Mouse (Mus musculus) heart, postnatal 14 days (tissue): Measurements from ENCODE around the gene Hes1. TPM values are rescaled to one million over a fixed set of nuclear protein-coding genes. Genes with fewer than 3 reads are reported as not detected.
A peak's percentile ranks its signal among the peaks of the same experiment; 100 is the strongest.
"Not testable (repeated sequence)": the region's sequence is repeated elsewhere in the genome, so short reads cannot be mapped to it uniquely, and the experiment has no call there.

ENCODE experiments used
- DNase-seq, 2 experiments: peaks; one replicate each; pipeline ENCODE4 v3.0.0; 2021 to 2022
- intact Hi-C: fragments of 180-260 bp; cut with DNase I; formaldehyde crosslinking; loops from one replicate; pipeline ENCODE4 v1.15.1; 2025
- total RNA-seq, 2 experiments: library from RNA; stranded (reverse); gene quantifications; 2 replicates each; pipeline ENCODE4 v1.2.3; 2021

Gene Hes1
- total RNA-seq, 2 experiments from 2014 or later: 28.9 to 30.9 TPM

DNA sequence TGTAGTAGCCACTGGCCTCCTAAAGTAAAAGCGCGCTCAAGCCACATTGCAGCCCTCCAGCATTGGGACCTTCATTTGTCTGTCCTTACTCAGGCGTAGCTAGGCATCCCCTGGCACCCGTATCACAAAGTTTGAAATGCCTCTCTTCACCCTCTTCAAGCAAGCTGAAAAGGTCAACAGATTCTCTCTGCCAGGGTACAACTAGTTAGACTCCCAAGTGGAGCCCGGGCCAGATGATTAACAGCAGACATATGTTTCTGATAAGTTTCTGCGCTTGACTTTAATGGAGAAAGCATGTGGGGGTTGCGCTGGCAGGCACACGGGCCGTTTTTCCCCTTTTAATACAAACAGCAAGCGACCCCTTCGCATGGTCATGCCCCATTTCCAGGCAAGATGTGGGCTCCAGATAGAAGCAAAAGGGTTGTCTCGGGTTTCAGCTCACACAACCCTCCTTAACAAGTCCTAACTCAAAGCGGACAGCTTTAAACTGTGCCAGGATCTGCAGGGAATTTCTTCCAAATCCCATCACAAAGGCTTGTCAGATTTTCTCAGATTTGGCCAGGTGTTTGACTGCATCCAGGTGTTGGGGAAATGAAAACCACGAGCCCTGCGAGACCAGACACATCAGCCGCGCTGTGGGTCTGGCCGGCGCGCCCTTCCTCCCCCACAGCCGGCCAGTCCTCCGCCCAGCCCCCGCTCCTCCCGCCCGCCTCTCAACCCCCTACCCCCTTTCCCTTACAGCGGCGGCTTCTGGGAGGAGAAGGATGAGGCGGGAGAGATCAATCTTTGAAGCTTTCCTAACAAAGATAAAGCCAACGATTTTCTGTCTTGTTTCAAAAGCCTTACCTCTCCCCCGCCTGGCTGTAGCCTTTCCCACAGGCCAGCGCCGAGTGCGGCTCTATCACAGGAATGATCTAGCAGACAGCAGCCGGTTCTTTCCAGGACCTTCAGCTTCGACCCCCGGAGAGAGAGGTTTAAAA, 4.1 kb downstream of the Hes1 start:
- DNase-seq: peak; percentile 32 to 42
- intact Hi-C loops: loop anchor here (5.0 kb wide), 1 partner anchor 426 kb away; no protein-coding TSS in a partner anchor

DNA sequence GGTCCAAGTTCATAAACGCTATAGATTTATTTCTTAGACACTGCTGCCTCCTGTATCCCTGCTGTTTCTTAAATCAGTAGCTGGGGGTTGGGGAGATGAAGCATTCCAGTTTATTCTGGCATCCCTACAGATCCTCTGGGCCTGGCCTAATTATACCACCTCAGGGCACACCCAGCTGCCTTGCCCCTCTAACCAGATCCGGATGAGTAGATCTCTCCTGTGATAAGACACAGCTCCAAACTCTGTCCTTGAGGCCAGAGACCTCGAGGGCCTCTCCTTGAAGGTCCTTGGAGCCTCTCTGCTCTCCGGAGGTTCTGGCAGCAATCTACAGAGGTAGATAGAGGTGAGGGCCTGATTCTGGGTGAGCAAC, 5.4 kb downstream of the Hes1 start:
- intact Hi-C loops: loop anchor here (5.0 kb wide), 1 partner anchor 427 kb away; no protein-coding TSS in a partner anchor
- no peak for DNase-seq

DNA sequence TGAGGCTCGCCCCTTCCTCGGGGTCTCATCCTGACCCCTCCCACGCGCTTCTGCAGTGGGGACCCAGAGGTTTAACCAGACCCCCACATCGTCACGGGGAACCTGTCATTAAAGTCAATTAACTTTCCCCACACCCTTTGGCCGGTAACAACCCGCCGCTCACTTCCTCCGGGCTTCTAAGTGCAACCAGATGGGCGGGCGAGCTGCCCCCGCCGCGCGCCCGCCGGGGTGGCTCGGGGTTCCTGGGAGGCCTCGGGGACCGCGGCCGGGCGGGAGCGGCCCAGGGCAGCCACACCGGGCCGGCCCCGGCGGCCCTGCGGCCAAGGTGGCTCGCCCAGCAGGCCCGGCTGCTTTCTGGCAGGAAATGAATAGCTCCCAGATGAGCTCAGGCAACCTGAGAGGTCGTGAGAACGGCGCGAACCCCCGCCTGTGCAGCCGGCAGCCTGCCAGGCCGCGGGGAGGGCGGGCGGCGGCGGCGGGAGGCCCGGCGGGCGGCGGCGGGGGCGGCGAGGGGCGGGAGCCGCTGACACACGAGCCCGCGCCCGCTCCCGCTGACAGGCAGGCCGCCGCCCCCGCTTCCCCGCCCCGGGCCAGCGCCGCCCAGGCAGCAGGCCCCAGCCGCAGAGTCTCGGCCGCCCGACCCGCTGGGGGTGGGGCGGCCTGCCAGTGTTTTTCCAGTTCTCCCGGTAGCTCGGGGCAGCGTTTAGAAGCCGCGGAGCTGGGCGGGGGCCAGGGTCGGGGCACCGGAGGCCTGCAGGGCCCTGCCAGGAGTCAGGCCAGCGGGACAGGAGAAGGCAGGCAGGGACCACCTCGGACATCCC, 6.0 kb downstream of the Hes1 start:
- intact Hi-C loops: loop anchor here (5.0 kb wide), 2 partner anchors 72 to 428 kb away; no protein-coding TSS in a partner anchor
- peak; percentile 88 to 93 for DNase-seq

DNA sequence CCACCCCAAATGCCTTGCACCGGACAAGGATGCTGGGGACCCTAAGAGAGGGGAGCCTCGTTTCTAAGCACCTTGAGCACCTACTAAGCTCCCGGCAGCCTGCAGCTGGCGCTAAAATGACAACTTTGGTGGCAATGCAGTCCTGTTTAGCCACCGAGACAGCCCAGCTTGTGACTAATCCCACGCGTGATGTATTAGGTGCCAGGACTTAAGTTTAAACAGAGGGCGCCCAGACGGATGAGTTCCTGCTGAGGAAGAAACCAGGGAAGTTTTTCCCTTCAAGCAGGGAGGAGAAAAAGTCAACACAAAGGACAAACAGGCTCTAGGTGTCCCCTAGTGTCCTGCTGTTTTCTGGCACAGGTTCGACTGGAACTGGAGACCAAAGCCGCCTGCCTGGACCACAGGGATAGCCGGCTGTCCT, 6.6 kb downstream of the Hes1 start:
- DNase-seq: no peak
- intact Hi-C loops: loop anchor here (5.0 kb wide), 1 partner anchor 72 kb away; no protein-coding TSS in a partner anchor

DNA sequence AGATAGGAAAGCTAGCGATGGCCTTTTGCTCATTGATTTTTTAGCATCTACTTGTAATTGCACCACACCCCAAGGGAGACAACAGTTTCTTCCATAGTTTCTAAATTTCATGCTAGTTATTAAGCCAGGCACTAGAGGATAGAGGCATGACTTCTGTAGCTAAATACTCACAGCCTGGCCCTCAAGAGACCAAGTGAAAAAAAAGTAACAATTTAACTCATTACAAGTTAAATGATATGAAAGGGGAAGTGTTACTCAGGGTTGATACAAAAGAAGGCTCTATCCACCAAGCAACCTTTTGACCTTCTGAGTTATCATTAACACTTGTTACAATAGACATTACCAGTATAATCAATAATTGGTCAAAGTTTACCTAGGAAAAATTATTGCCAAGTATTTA, 9.1 kb downstream of the Hes1 start:
- intact Hi-C loops: loop anchor here (5.0 kb wide), 1 partner anchor 69 kb away; no protein-coding TSS in a partner anchor

DNA sequence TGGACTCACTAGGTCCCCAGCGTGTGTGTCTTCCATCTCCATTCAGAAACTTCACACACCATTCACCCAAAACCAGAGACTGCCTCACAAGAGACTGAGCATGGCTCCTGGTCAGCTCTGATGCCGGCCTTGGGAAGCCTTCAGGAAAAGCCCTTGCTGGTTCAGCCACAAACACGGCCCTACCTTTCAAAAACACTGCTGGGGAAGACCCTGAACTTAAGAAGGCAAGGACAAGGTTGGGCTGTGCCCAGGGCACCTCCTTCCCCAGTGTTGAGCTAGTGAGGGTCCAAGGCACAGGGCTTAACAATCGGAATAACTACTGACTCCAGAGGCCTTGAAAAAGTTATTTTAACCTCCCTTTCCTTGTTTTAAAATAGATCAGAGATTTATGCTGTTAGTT, 17.3 kb downstream of the Hes1 start:
- no peak for DNase-seq
- intact Hi-C loops: no loop called here

More for the DNA sequence above, 9.1 kb downstream of the Hes1 start:
- DNase-seq: no peak

DNA sequence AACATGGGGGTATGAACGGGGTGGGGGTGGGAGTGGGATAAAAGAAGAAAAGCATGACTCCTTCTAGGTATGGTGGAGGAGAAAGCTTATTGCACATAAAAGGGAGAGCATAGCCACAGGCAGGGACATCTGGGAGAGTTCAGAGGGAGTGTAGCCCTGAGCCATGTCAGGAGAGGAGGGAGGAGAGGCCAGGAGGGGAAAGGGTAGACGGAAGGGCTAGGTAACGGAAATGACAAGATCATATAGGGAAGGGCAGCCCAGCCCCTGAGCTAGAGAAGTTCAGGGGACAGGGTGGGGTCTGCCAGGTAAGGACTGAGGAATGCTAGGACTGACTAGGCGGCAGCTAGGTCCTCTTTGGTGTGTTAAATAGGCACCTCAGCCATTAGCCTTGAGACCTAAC, 17.8 kb downstream of the Hes1 start:
- intact Hi-C loops: no loop called here
- DNase-seq: no peak

DNA sequence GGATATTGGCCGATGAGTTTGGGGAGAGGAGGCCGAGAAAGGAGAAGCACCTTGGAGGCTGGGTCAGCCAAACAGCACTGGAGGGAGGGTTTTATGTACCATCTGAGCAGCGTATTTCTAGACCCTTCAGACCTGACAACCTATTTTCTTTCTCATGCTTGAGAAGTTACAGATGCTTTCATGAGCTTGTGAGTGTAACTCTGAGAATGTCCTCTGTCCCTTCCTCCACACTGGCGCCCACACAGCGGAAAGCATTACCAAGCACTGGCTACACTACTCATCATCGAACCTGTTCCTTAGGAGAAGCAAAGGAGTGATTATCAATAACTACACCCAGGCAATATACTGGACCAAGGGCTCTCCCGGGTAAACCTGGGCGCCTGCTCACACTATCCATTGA, 18.8 kb downstream of the Hes1 start:
- DNase-seq: no peak
- intact Hi-C loops: no loop called here

DNA sequence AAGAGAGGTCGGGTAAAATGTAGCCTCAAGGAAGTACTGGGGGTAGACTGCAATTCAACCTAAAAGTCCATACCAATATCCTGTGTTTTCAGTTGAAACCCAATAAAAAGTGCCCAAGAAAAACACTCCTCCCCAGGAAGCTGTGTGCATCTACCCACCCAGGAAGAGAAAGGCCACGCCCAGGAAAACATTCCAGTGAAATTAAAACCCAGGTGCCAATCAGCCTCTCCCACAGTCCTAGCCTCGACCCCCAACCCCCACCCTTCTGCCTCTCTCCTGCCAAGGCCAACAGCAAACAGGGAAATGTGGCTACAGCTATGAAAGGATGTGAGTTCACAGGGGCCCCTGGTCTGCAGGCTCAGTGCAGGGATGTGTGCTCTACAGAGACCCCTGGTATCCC, 19.4 kb downstream of the Hes1 start:
- intact Hi-C loops: no loop called here
- DNase-seq: no peak

DNA sequence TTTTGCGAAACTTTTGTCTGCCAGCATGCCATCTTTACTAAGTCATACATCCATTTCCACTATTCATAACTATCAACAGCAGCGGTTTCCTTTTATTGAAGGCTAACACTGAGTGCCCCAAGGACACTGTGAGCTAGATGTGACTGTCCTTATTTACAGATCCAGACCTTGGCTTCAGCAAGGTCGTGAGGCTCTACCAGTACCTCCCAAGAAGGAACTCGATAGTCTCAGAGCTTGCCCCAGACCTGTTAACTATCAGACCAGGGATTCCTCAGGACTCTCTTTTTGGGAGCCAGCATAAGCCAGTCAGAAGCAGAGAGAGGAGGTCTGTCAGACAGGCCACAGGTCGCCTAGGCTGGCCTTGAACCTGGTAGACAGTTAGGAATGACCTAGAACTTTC, 24.5 kb downstream of the Hes1 start:
- no peak for DNase-seq
- intact Hi-C loops: no loop called here

DNA sequence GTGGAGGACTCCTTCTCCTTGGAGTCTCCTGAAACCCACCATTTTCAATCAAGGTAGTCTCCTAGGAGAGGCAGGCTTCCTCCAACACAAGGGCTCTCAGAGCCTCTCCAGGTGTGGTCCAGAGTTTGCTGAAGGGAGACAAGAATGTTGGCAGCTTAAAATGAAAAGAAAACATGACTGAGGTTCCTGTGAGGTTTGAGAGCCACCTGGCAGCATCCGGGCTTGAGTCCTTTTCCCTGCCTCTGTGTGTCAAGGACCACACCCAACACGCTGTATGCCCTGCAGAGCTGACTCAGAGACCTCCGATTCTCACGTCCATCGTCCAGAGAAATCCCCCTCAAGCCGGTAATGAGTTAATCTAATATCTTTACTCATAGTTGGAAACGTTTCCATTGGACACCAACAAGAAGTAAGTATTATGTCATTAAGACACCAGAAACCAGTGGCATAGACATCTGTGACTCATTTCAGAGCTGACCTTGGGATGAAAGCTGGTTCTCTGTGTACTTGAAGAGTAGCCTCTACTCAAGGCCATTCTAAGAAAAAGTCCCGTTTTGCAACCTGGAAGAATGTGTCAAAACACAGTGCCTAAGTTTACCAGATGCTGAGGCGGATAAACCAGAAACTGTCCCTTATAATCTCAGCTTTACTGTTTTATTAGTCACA, 26.1 kb downstream of the Hes1 start:
- intact Hi-C loops: no loop called here
- no peak for DNase-seq

DNA sequence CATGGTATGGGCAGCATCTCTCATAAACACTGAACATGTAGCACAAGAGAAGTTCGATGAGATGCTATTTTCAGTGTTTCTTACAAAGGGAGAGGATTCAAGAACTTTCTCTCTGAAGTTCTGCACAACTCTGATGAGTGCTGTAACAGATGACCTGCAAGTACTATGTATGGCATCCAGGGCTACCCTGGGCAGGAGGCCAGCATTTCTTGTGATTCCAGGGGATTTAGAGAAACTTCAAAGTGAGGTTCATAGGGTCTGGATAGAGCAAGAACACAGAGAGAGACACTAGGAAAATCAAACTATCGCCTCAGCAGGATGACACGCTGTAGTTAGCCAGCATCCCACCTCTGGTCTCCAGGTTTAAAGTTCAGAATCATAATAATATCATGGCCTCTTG, 31.9 kb downstream of the Hes1 start:
- no peak for DNase-seq

DNA sequence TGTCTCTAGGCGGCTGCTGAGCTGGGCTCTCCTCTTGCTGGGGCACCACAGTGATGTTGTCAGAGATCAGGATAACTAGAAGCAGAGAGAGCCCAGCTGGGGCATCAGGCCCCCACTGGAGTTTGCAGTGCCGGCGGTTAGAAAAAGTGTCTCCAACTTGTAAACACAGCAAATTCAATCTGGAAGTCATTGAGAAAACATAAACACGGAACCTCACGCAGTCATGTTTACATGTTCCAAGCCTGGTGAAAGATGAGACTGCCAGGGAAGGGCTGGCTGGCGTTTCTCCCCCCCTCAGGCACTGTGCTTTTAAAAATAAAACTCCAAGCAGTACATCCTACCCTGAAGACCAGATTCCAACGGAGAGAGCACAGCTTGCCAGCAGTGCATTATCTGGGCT, 32.3 kb downstream of the Hes1 start:
- intact Hi-C loops: no loop called here
- DNase-seq: no peak

More for the DNA sequence above, 31.9 kb downstream of the Hes1 start:
- intact Hi-C loops: no loop called here

DNA sequence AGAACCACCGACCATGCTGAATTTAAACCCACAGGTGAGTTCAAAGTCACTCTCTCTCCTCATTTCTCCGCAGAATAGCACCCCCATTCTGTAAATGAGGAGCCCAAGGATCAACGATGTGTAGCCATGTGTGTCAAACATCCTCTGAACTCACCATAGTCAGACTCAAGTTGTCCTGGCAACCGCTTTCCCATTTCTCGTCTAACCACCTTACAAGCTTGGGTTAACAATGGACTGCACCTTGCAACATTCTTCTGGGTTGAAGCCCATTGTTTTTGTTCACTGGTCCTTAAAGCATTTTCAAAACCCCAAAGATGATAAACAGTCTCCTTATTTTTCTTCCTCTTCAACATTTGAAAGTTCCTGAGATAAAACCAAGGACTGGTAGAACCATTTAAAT, 34.9 kb downstream of the Hes1 start:
- intact Hi-C loops: no loop called here
- DNase-seq: no peak

DNA sequence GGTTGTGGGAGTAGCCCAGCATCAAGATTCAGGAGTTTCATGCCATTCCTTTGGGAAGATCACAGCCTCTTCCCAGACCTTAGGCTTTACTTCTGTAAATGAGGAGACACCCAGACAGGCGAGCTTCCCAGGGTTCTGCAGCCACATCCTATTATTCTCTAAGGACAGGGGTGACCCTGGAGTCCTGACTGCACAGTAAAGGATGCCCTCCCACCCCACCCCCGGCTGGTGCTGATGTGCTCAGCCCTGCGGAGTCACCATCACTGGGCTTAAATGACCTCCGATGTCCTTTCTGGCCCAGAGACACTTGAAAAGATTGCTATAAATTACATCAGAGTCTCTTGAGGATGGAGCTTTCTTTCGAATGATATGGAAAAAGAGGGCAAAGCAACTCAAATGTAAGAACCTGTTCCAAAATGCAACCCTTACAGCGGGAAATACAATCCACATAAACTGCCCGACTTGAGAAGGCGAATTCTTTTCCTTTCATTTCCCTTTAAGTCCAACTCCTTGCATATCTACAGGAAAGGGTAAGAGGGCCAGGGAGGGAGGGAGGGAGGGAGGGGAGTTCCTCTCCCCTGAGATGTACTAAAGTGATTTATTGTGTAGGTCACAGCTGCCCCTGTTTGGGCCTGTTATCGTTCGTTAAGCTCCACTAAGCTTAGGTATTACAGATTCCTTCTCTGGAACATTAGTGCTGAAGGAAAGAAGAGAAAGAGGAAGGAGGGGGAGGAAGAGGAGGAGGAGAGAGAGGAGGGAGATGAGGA, 38.1 kb downstream of the Hes1 start:
- intact Hi-C loops: no loop called here
- DNase-seq: no peak

DNA sequence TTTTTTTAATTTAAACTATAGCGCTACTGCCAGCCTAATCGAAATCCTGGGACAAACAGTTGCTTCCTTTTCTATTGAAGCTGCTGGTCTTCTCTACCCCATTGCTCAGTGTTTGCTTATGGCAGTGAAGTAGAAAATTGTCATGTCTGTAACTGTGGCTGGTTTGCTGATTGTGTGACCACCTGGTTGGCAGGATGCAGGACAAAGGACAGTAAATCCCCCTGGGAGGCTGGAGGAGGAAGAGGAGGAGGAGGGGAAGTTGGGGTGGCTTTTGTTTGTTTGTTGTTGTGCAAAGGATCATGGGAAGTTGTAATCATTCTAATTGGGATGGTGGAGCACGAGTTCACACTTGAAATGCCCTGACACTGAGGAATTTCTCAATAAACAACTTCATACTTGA, 38.8 kb downstream of the Hes1 start:
- intact Hi-C loops: no loop called here
- DNase-seq: peak; percentile 22 to 33

DNA sequence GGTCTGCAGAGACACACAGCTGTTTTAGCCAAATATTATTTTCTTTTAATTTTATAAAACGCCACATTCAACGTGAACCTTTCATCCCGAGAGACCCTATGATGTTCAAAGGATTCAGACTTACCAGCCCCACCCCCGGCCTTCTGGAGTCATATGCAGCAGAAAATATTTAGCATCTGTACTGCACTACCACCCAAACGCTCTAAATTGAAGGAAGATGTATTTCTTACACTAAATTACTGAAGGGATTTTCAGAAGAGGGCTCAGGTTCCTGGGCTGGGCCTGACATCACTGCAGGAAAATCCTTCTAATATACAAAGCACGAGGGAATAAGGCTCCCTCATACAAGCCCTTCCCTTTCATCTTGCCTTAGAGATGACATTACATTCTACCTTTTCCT, 39.3 kb downstream of the Hes1 start:
- DNase-seq: no peak
- intact Hi-C loops: no loop called here

DNA sequence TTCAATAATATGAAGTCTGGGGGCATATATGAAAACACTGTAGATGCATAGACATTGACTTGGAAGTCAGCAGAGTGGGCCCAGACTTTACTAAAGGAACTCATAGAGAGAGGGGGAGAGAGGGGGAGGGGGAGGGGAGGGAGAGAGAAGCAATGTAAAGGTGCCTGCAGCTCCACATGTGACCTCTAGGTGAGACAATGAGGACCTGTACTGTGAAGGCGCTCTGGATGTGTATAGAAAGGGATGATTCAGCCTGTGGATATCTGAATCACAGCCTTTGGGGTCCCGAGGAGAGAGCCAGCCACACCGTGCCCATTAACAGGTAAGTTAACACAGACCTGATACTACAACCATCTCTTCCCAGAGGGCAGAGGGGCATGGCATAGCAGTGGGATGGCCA, 40.2 kb downstream of the Hes1 start:
- intact Hi-C loops: no loop called here
- DNase-seq: no peak

DNA sequence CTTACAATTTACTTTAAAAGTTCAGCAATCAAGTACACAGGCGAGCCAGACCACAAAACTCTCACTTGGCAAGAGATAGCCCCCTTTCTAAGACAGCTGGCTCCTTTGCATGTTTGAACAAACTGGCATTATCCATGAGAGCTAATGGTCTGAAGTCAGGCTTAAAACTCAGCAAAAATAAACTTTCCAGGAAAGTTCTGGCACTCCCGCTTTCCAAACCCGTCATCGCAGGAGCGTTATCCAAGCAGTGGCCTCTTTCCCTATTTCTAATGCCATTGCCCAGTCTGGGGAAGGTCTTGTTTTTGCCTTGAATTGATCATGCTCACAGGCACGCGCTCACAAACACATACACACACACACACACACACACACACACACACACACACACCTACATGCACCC, 41.3 kb downstream of the Hes1 start:
- DNase-seq: no peak
- intact Hi-C loops: no loop called here

DNA sequence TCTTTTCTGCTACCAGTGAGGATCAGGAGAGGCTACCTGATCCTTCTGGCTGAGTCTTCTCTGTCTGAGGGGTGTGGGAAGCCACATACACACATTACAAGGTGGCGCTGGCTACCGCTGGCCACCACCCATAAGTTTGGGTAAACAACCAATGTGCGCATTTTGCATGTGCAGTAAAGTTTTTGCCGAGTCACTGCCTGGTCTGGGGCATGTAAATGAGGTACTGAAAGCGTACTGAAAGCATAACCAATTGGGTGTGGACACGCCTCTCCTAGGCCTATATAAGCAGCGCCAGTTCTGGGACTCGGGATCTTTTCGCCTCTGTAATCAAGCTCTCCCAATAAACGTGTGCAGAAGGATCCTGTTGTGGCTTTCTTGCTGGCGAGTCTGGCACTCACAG, 44.0 kb downstream of the Hes1 start:
- DNase-seq, intact Hi-C loops: not testable (repeated sequence)
